Mouse (Mus musculus): ENCODE measurements around the gene S100pbp.

The S100pbp gene

DNA sequence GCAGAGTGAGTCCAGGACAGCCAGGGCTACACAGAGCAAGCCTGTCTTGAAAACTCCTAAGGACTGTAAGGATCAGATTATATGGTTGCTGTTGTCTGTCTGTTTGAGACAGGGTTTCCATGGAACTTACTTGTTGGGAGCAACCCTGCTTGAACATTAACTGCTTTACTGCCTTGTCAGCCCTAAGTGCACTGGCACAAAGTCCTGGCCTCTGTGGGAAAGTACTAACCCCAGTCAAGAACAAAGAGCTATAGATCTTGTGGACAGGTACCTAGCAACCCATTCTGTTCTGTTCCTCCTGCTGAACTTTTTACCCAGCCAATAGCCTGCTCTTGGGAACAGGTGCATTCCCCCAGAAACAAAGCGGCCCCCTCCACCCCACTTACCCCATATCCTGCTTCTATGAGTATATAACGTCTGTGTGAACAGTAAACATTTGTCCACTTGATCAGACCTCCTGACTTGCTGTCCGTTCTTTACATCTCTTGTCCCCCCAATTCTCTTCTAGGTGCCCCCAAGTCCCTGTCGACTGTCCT, 38.2 kb downstream of the S100pbp start:
- no peak for DNase-seq (ENCODE audit: low spot score in 2 of 2)

DNA sequence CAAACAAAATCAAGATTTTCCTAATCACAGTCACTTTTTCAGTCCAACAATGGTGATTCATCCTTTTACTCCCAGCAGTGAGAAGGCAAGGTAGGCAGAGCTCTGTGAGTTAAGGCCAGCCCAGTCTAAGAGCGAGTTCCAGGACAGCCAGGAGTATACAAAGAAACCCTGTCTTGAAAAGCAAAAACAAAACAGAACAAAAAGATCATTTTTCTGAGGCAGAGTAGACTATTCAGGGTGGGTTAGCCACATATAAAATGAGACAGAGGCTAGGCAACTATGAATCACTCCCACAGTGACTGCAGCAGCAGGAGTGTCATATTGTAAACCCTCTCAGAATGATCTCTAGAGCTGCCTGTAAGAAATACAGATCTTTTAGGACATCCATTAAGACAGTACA, 40.2 kb downstream of the S100pbp start:
- DNase-seq (ENCODE audit: low spot score in 2 of 2), result no peak

DNA sequence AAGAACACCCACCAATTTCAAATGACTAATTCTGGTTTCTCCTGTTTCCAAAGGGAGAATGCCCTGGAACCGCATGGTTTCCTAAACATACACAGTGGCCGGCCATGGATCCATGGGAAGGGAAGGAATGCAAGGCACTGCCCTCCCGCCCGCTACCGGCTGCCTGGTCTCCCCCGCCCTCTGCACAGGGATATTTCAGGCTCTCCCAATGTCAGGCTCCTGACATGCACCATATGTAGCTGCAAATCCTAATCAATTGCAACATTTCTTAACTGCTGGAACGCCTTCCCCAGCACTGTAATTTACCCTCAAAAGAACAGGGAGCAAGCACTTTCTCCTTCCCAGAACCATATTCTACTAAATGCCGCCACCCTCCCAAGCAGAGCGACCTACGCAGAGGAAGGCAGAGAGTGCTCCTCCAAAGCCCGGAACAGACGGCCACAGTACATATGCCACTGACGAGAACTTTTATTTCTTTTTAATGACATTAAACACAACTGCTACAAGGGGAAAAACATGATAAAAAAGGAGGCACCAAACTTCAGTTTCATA, 41.9 kb downstream of the S100pbp start:
- no peak for DNase-seq (ENCODE audit: low spot score in 2 of 2)

DNA sequence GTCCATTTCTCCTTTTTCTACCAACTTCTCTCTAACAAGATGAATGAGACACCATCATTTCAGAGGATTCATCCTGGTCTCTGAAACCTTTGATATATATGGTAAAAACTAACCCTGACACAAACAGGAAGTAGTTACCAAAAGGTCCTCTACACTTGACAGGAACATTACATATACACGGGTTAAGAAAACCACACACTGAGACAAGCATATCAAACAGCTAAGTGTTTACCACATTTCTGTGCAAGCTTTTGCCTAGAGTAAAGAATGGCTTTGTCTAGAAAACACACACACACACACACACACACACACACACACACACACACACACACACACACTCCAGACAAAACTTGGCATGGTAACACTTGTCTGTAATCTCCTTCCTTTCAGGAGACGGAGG, 43.1 kb downstream of the S100pbp start:
- DNase-seq (ENCODE audit: low spot score in 2 of 2), result no peak

DNA sequence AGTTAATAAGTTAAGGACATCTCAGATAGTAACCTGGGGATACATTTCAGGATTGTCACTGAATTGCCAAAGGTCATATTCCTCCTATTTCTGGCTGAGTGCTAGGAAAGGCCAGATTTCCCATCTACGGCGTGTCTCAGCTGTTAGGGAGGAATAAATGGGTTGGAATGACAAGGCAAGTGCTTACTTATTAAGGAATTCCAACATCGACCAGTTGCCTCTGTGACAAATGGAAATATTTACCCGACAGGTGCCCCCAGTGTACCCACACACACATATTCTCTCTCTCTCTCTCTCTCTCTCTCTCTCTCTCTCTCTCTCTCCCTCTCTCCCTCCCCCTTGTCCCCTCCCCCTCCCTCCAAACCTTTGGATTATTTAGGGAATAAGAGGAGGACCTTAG, 43.6 kb downstream of the S100pbp start:
- DNase-seq (ENCODE audit: low spot score in 2 of 2), result no peak

DNA sequence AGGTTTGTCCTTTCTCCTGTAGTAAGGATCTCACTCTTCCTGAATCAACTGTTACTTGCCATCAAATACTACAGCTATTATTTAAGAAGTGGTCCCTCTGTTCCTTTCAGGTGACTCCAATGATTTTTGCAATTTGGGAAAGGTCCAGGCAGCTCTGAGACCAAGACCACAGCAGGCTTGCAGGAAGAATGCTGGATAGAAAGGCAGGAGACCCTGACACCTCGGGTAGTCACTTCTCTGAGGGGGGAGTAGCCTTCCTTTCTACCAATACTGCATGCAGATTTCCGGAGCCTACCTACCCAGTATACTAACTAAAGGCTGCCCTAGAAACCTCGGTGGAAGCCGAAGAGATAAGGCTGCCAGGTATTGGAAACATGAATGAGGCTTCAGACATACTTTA, 44.1 kb downstream of the S100pbp start:
- DNase-seq (ENCODE audit: low spot score in 2 of 2), result no peak

DNA sequence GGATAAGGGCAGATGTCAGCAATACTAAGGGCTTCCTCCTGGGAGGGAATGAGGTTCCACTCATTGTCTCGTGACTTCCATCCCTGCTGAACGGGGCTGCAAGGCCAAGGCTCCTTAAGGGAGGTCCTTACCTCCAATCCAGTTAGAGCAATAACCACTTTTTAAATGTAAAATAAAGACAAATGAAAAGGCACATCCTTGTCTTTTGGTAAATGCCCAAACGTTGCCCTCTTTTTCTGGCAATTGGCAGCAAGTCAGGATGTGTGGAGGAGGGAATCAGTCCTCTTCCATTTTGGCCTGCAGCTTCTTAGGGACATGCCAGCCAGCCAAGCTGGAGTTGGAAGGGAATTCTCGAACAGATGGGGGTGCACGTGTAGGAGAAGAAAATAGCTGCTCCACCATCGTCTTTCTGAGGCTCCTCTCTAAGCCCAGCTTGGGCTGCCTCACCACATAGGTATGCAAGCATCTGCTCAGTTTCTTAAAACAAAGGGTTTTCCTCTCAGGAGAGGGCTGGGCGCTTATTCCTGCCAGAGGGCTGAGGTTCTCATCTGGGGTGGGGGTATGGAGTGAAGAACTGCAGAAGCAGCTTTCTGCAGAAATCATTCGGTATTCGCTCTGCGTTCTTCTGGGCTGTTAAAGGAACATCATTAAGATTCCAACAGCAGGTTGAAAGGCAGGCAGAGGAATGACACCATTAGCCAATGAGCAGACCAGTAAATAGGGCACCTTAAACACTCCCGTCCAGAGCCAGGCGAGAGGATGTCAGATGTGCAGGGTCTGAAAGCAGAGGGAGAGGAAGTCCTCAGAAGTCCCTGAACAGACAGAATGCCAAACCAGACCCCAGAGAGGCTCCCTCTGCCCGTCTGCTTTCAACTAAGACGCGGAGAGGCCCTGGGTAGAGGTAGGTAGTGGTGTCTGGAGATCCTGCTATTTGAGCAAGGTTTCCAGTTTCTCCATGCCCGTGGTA, 44.8 kb downstream of the S100pbp start:
- DNase-seq (ENCODE audit: low spot score in 2 of 2), result no peak

DNA sequence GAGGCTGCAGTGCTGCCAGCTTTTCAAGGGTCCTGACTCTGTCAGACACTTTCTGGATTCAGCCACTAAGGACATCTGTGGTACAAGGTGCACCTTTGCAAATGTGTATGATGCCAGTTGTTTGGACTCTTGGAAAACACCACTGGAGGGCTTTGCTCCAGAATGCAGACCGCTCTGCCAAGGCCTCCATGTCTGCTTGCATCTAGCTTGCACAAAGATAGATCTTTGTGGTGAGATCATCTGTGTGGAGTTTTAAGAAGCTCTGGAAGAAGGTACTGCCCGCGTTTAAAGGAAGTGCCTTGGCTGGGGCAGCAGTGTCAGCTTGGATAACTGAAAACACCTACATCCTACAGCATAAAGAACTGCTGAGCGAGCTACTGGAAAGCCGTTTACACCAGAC, 46.0 kb downstream of the S100pbp start:
- no peak for DNase-seq (ENCODE audit: low spot score in 2 of 2)

DNA sequence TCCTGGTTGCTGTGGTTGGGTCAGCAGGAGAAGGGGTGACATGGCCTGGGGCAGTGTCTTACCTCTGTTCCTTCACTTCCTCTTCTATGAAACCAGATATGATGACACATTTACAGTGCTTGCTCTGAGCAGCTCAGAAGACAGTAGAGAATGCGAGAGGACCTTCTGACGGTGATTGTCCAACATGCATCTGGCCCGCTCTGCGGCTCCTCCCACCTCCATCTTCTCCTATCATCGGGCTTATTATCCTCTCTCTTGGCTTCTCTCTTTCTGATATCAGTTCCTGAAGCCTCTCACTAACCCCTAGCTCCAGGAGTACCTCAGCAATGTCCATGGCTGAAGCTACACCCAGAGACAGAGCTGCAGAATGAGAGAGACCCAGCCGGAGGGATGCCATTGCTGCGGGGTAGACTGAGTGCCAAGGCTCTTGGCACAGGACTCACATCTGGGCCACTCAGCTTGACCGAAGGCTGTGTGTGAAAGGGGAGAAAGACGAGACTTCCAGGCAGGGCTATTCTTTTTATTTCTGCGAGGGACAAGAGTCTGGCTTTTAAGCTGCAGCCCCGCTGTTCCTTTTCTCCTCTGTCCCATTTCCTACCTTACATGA, 47.0 kb downstream of the S100pbp start:
- no peak for DNase-seq (ENCODE audit: low spot score in 2 of 2)

DNA sequence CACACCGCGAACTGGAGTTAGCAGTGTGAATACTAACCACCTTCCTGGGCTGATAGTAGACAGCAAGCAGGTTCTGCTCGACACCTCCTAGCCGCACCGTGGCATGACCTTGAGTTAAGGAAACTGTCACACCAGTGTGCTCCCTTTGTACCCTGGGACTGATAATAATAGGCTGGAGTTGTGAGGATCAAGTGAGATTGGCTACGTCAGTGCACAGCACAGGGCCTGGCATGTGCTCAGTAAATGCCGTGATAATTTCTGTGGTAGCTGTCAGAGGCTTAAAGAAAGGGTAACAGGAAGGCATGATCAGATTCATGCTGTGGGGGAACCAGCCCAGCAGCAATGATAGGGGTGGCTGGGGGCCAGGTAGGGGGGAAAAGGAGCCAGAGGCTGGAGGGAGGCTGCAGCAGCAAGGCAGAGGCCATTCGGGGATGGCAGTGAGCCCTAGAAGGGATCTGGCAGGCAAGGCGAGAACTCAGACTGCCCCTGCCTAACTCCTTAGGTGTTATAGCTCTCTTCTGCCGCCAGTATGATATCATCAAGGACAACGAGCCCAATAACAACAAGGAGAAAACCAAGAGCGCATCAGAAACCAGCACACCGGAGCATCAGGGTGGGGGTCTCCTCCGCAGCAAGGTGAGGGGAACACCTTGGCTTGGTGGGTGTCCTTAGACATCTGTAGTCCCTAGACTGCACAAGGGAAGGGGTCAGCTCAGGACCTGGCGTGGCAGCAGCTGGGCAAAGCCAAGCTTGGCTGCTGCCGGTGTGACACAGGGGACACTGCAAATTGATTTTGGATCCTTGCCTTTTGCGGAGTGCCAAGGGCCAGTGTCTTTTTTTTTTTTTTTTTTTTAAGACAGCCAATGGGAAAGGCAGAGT, 47.7 kb downstream of the S100pbp start:
- DNase-seq (ENCODE audit: low spot score in 2 of 2), result no peak

DNA sequence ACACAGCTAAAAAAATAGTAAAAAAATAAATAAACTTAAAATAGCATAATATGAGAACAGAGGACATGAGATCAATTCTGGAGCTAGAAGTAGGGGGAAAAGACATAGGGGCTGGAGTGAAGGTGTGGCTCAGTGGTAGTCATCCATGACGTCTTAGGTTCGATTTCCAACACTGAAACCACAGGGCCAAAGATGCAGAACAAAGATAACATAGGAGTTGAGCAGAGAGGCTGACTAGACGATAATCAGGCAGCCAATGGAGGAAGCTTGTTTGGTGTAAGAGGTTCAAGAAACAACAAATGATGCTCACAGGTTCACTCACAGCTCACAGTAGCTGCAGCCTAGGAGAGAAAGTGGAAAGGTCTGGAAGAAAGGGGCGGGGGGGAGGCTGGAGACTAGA, 48.7 kb downstream of the S100pbp start:
- DNase-seq (ENCODE audit: low spot score in 2 of 2), result no peak

DNA sequence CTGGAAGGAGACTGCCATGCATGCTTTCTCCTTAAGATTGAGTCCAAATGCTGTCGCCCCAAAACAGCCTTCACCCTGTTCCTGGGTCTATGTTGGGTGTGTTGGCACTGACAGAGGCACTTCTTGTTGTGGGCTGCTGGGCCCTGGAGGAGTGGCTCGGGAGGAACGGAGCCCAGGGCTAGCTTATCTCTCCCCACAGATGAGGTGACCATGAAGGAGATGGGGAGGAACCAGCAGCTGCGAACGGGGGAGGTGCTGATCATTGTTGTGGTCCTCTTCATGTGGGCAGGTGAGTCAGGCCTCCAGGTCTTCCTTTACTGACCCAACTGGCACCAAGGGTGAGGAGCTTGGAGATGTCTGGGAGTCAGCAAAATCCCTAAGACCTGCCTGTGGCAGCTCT, 49.9 kb downstream of the S100pbp start:
- no peak for DNase-seq (ENCODE audit: low spot score in 2 of 2)

DNA sequence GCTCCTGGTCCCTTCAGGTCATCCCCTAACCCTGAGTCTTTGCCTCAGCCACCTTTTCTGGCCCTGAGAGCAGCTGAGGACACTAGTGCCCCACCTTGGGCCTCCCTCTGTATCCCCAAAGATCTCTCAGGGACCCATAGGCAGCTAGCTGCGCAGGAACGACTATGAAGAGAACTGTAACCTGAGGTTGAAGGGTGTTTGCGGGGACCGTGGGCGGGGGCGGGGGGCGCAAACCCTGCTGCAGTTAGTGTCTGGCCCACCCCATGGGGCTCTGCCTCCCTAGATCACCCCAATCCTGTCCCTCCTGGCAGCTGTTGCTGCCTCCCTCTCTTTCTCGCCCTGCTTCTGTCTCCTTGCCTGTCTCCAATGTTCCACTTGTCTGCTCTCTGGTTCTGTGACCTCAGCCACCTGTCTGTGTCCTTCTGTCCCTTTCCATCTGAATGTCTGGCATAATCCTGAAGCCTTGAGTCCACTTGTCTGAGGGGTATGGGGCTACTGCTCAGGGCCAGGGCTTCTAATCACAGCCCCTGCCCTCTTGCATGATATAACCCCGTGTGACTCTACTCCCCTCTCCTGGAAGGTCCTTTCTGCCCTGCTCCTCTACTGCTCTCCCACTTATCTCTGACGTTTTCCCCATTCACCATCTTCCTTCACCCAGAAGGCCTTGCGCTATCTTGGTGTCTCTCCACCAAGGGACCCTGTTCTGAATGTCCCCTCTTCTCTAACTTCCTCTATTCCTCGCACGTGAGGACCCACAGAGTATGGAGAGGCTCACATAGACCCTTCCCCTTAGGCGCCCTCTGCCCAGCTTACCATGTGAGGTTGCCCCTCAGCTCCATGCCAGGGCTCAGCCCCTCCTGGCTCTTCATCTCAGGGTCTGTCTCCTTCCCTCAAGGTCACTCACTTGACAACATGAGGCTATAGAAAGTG, 51.9 kb downstream of the S100pbp start:
- no peak for DNase-seq (ENCODE audit: low spot score in 2 of 2)

DNA sequence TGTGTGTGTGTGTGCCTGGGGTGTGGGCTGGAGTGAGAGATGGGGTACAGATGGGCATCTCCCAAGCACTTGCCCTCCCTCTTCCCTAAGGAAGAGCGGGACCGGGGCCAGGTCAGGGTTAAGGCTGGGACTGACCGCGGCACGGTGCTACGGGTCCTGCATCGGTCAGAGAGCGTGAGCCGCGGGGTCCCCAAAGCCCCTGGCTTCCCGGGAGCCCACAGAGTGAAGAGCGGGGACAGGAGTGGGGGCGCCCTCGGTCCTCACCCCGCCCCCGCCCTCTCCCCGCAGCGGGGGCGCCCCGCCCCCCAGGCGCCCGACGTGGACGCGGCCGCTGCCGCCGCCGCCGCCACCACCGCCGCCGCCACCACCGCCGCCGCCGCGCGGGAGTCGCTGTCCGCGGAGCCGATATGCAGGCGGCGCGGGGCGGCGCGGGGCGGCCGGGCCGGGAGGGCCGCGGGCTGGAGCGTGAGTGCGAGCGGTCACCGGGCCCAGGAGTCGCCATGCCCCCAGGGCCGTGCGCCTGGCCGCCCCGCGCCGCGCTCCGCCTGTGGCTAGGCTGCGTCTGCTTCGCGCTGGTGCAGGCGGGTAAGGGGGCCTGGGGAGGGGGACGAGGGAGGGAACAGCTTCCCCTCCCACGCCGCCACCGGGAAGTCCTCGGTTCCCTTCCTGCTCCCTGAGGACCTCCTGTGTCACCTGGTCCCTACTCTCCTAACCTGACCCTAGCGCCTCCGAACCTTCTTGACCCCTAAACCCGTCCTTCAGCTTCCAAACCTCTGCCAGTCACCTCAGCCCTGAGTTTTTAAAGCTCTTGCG, 52.7 kb downstream of the S100pbp start, which contains the start of gene Fndc5:
Fndc5 (plus strand) TSS at position 421 of the 813 bp plus-strand sequence.
- no peak for DNase-seq (ENCODE audit: low spot score in 2 of 2)

DNA sequence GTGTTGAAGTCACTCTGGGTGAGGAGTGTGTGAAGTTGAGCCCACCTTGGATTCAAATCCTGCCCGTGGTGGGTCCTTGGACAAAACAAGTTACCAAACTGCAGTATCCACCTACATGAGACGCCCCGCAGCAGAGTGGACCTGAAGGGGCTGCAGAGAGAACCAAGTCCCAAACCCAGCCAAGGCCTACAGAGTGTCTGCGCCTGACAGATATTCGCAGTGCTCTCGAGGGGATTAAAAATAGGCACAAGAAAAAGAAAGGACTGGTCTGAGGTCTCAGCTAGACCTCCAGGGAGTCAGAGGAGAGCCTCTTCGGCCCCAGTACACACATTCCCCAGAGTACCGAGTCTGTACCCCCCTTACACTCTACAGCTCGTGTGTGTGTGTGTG, 53.3 kb downstream of the S100pbp start:
- DNase-seq (ENCODE audit: low spot score in 2 of 2), result no peak

DNA sequence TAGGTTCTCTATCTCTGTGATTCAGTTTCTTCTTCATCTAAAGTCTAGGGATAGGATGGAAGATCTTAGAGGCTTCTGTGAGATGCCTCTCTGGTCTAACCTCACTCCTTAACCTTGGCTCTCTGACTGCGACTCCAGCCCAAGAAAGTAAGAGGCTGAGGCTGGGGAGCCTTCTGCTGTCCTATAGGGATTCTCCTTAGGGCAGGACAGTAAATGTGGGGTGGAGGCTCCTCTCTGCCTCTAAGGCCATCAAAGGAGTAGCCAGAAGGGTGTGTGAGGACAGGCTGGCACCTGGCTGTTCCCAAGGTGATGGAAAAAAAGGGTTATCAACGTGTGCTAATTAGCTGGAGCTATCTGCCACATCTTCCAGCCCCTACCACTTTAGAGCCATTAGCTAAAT, 53.9 kb downstream of the S100pbp start:
- DNase-seq (ENCODE audit: low spot score in 2 of 2), result no peak

DNA sequence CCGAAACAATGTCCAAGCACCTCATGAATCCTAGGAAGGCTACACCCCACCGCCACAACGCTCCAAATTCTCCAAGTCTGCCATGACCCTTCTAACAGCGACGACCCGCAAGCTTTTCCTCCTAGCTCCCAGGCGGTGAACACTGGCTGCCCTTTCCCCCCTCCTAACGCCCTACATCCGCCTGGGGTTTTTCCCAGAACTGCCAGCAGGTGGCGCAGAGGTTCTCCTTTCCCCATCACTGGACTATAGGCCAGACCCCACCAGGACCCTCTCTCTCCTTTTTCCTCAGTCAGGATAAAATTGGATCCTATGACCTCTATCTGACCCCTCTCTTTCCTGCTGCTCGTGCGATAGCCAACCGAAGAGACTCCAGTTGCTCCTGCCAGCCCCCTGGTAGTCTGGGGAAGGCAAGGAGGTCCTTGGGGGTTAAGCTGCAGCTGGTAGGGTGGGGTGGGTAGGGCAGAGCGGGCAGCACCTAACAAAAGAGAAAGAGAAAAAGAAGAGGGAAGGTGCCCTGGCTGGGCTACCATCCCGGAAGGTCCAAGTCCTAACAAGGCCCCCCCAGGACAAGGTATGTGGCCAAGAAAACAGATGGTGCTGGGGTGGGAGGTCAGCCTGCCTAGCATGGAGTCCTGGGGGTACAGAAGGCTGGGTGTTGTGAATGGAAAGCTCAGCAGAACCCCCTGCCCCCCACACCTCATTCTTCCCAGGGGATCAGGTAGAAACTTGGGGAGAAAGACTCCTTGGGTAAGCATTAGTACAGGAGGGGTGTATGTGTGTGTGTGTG, 54.5 kb downstream of the S100pbp start:
- peak in 1 of 2 experiments; percentile 84 for DNase-seq (ENCODE audit: low spot score in 2 of 2)

DNA sequence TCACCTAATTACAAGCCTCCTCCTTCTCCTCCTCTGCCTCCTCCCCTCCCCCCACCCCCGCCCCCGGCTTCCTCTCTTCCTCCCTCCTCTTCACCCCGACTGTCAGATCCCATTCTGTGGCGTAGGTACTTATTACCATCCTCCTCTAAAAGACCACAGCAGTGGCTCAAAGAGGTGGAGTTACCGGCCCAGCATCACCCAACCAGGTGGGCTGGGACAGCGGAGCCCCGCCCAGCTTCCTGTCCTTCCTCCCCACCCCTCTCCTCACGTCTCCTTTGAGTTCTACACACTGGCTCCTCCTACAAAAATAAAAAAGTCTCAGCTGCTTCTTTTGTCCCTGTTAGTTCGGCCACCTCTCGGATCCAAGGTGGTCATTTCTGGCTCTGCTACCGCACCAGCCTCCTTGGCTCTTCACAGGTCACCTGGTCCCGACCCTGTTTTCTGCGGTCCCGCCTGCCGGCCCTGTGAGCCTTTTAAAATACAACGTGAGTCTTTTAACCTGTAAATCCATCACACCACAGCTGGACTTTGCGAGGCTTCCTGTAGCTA, 58.7 kb downstream of the S100pbp start:
- DNase-seq (ENCODE audit: low spot score in 2 of 2), result no peak

DNA sequence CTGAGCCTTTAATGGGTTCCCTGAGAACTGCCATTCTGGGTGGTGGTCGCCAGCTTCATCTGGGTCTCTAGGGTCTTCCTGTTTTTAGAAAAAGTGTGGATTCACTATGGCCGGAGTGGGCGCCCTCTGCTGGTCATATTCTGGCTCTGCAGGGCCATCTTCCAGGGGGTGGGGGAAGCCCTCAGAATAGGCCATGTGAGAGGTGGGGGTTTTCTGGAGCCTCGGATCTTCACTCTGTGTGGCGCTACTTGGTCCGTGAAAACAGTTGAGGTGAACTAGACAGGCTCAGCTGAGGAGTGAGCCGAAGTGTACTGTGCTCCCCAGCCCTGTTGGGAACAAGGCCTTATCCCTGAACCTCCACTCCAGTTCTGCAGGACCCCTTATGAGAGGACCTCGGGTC, 59.4 kb downstream of the S100pbp start:
- no peak for DNase-seq (ENCODE audit: low spot score in 2 of 2)
